Mouse (Mus musculus): ENCODE measurements around the gene Ube2v1. TPM values are rescaled to one million over a fixed set of nuclear protein-coding genes. Genes with fewer than 3 reads are reported as not detected.

The Ube2v1 gene
- polyA plus RNA-seq, 1 experiment: 21.6 TPM

DNA sequence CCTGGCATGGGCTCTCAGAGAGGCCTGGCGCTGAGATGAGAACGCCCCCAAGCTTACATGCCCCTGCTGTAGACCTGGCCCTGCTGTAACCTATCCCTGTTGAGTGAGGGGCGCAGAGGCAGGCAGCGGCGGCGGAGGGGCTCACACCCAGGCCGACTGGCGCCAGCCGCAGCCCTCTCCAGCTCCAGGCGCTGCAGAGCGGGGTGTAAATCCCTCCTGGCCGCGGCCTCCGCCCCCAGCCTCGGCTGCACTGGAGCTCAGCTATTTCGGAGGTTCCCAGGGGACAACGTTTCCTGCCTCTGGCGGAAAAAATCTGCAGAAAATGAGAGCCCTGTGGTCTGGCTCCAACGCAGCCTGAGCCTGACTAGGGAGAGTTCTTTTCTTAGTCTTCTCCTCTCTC is 66.2 kb downstream of the Ube2v1 start:
- peaks cover 4% of the 10 kb centered on the region for H3K4me1 ChIP-seq (ENCODE audit: control insufficient read depth, insufficient read depth, low read length)
- H3K27me3 ChIP-seq (ENCODE audit: control insufficient read depth, insufficient read depth, low read length): no peaks in the 10 kb centered on the region
- no peak overlapping the region for H3K27ac ChIP-seq (ENCODE audit: control insufficient read depth, insufficient read depth, low read depth, low read length)
- TF ChIP-seq POLR2A (IDR thresholded peaks at IDR 0.05; ENCODE audit: control insufficient read depth, low read depth, low read length) (no peak), CTCF (IDR thresholded peaks at IDR 0.05; ENCODE audit: control insufficient read depth, insufficient read depth, insufficient replicate concordance, low read depth, low read length) (no peak)
- no peaks in the 10 kb centered on the region for H3K36me3 ChIP-seq (ENCODE audit: control insufficient read depth, insufficient read depth, low read length)
- H3K4me3 ChIP-seq (ENCODE audit: control insufficient read depth, low read depth, low read length): no peak overlapping the region

DNA sequence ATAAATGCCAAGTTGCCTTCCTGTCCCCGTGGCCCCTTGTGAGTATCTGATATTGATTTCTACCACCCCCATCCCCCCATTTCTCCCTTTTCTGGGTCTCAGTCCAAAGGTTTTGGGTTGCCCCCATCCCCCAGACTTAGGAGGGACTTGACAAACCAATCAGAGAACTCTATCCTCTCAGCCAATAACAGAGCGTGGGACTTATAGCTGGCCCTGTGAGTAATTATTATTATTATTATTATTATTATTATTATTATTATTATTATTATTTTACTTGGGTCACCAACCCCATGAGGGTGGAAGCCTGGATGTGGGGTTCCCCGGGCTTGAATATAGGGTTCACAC is 66.6 kb downstream of the Ube2v1 start:
- no peak for TF ChIP-seq POLR2A (IDR thresholded peaks at IDR 0.05; ENCODE audit: control insufficient read depth, low read depth, low read length)
- H3K36me3 ChIP-seq (ENCODE audit: control insufficient read depth, insufficient read depth, low read length): no peaks in the 10 kb centered on the region
- no peak overlapping the region for H3K4me3 ChIP-seq (ENCODE audit: control insufficient read depth, low read depth, low read length)
- H3K4me1 ChIP-seq (ENCODE audit: control insufficient read depth, insufficient read depth, low read length): peaks cover 3% of the 10 kb centered on the region; the same call in 1 of the 2 replicates
- no peaks in the 10 kb centered on the region for H3K27me3 ChIP-seq (ENCODE audit: control insufficient read depth, insufficient read depth, low read length)
- H3K27ac ChIP-seq (ENCODE audit: control insufficient read depth, insufficient read depth, low read depth, low read length): no peak overlapping the region

DNA sequence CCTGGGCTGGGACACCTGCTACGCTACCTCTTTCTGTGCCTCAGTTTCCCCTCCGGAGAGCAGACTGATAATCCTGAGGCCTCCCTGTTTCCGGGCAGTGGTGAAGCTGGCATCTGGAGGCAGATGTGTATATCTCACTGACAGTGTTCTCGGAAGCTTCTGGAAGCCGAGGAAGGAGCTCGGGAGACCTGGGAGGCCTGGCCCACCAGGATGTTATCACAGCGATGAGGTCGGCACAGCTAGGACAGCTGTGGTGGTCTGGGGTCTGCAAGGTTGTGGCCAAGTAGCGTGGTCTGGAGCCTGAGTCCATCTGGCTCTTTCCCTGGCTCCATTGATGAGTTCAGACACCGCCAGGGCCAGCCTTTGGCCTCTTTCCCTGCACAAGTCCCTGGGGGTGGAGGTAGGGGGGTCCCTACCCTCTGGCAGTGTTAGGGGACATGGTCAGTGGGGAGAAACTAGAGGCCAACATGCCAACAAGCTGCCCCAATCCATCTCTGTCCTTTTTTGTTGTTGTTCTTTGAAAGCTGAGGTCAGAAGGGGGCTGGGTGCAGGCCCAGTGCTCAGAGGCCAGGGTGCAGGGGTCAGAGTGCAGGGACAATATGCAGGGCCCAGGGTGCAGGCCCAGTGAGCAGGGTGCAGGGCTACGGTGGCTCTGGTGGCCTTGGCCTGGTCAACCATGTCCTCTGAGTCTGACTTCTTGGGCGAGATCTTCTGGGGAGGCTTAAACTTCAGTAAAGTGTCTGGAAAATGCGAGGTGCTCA is 67.2 kb downstream of the Ube2v1 start:
- Histone ChIP-seq H3K4me3 (ENCODE audit: control insufficient read depth, low read depth, low read length) (no peak overlapping the region), H3K27ac (ENCODE audit: control insufficient read depth, insufficient read depth, low read depth, low read length) (no peak overlapping the region), H3K36me3 (ENCODE audit: control insufficient read depth, insufficient read depth, low read length) (no peaks in the 10 kb centered on the region), H3K27me3 (ENCODE audit: control insufficient read depth, insufficient read depth, low read length) (no peaks in the 10 kb centered on the region), H3K4me1 (ENCODE audit: control insufficient read depth, insufficient read depth, low read length) (peaks cover 5% of the 10 kb centered on the region; the same call in 1 of the 2 replicates)
- no peak for TF ChIP-seq CTCF (IDR thresholded peaks at IDR 0.05; ENCODE audit: control insufficient read depth, insufficient read depth, insufficient replicate concordance, low read depth, low read length)
- no peak for TF ChIP-seq POLR2A (IDR thresholded peaks at IDR 0.05; ENCODE audit: control insufficient read depth, low read depth, low read length)

DNA sequence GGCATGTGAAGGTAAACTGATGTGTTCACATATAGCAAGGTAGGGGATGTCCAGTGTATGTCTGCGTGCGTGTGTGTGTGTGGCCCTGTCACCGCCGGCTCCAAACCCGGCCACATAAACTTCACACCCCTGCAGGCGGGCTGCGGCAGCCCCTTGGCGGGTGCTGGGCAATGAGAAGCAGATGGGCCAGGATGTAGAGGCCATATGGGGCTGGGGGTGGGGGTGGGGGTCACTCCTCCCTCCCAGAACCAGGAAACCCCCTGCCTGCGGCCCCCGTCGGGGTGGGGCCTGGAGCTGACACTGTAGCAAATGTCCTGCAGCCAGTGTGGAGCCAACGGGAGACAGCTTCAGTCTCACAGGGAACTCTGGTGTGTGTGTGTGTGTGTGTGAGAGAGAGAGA is 68.2 kb downstream of the Ube2v1 start:
- Histone ChIP-seq H3K36me3 (ENCODE audit: control insufficient read depth, insufficient read depth, low read length) (no peaks in the 10 kb centered on the region), H3K4me3 (ENCODE audit: control insufficient read depth, low read depth, low read length) (no peak overlapping the region), H3K27me3 (ENCODE audit: control insufficient read depth, insufficient read depth, low read length) (no peaks in the 10 kb centered on the region), H3K27ac (ENCODE audit: control insufficient read depth, insufficient read depth, low read depth, low read length) (no peak overlapping the region), H3K4me1 (ENCODE audit: control insufficient read depth, insufficient read depth, low read length) (peaks cover 9% of the 10 kb centered on the region; the same call in 1 of the 2 replicates)
- TF ChIP-seq POLR2A (IDR thresholded peaks at IDR 0.05; ENCODE audit: control insufficient read depth, low read depth, low read length) (no peak), CTCF (IDR thresholded peaks at IDR 0.05; ENCODE audit: control insufficient read depth, insufficient read depth, insufficient replicate concordance, low read depth, low read length) (no peak)

DNA sequence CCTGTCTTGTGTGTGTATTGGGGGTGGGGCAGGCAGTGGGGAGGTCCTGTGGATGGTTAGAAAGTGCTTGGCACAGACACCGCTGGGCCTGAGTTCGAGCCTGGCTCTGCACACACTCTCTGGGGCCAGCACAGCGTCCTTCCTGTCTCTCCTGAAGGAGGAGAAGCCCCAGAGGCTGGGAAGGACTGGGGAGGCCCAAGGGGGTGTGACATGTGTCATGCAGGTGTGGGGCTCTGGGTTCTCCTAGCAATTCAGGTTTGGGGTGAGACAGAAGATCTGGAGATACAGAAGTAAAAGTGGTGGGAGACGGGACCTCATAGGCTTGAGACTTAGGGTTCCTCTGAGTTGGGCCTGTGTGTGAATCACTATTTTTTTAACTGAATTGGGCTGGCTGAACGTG is 68.9 kb downstream of the Ube2v1 start:
- H3K4me3 ChIP-seq (ENCODE audit: control insufficient read depth, low read depth, low read length): no peak overlapping the region
- no peaks in the 10 kb centered on the region for H3K27me3 ChIP-seq (ENCODE audit: control insufficient read depth, insufficient read depth, low read length)
- H3K4me1 ChIP-seq (ENCODE audit: control insufficient read depth, insufficient read depth, low read length): peaks cover 9% of the 10 kb centered on the region; the same call in 1 of the 2 replicates
- no peak overlapping the region for H3K27ac ChIP-seq (ENCODE audit: control insufficient read depth, insufficient read depth, low read depth, low read length)
- TF ChIP-seq CTCF (IDR thresholded peaks at IDR 0.05; ENCODE audit: control insufficient read depth, insufficient read depth, insufficient replicate concordance, low read depth, low read length) (no peak), POLR2A (IDR thresholded peaks at IDR 0.05; ENCODE audit: control insufficient read depth, low read depth, low read length) (no peak)
- no peaks in the 10 kb centered on the region for H3K36me3 ChIP-seq (ENCODE audit: control insufficient read depth, insufficient read depth, low read length)

DNA sequence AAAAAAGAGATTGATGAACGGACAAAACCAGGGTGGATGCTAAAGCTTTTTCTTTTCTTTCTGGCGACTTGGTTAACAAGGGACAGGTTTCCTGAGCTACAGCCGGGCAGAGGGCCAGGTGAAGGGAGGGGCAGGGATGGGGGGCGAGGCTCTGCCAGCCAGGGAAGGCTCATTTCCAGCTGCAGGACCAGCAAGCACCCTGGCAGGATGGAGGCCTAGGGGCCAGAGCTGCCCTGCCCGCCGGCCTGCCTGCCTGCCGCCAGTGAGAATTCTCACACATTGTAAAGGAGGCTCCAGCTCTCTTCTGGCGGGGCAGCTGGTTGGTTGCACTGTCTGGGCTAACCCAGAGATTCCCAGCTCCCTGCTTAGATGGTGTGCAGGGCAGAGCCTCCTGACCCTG is 69.8 kb downstream of the Ube2v1 start:
- H3K36me3 ChIP-seq (ENCODE audit: control insufficient read depth, insufficient read depth, low read length): no peaks in the 10 kb centered on the region
- no peak for TF ChIP-seq POLR2A (IDR thresholded peaks at IDR 0.05; ENCODE audit: control insufficient read depth, low read depth, low read length)
- TF ChIP-seq CTCF (IDR thresholded peaks at IDR 0.05; ENCODE audit: control insufficient read depth, insufficient read depth, insufficient replicate concordance, low read depth, low read length): no peak
- H3K27me3 ChIP-seq (ENCODE audit: control insufficient read depth, insufficient read depth, low read length): no peaks in the 10 kb centered on the region
- H3K4me3 ChIP-seq (ENCODE audit: control insufficient read depth, low read depth, low read length): no peak overlapping the region
- H3K27ac ChIP-seq (ENCODE audit: control insufficient read depth, insufficient read depth, low read depth, low read length): no peak overlapping the region
- H3K4me1 ChIP-seq (ENCODE audit: control insufficient read depth, insufficient read depth, low read length): peaks cover 9% of the 10 kb centered on the region; the same call in 1 of the 2 replicates

DNA sequence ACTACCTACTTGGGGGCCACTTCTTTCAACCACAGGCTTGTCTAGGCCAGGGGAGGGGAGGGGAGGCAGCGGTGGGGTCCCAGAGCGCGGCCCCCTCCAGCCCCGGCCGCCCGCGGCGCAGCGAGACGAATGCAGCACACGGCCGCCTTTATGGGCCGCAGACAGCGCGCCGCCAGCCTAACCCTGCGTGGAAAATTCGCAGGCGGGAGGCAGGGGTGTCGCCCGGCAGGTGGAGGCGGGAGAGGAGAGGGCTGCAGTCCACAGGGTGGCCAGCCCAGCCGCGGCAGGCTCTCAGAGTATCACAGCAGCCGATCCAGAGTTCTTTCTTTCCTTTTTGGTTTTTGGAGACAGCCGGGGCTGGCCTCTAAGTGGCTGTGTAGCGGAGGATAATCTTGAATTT is 72.5 kb downstream of the Ube2v1 start:
- Histone ChIP-seq H3K4me3 (ENCODE audit: control insufficient read depth, low read depth, low read length) (no peak overlapping the region; the same call in 1 of the 2 replicates), H3K36me3 (ENCODE audit: control insufficient read depth, insufficient read depth, low read length) (no peaks in the 10 kb centered on the region), H3K27me3 (ENCODE audit: control insufficient read depth, insufficient read depth, low read length) (no peaks in the 10 kb centered on the region), H3K27ac (ENCODE audit: control insufficient read depth, insufficient read depth, low read depth, low read length) (no peak overlapping the region), H3K4me1 (ENCODE audit: control insufficient read depth, insufficient read depth, low read length) (peaks cover 6% of the 10 kb centered on the region; the same call in 1 of the 2 replicates)
- TF ChIP-seq POLR2A (IDR thresholded peaks at IDR 0.05; ENCODE audit: control insufficient read depth, low read depth, low read length): no peak
- TF ChIP-seq CTCF (IDR thresholded peaks at IDR 0.05; ENCODE audit: control insufficient read depth, insufficient read depth, insufficient replicate concordance, low read depth, low read length): no peak

Other genes starting within 250 kb of the Ube2v1 start
- 53.5 and 63.4 TPM in 2 replicates for gene Slc9a8, start 210.4 kb downstream of the Ube2v1 start, polyA plus RNA-seq (2012; rRNA removed)
- gene Rnf114, start 139.4 kb downstream of the Ube2v1 start, polyA plus RNA-seq (2012; rRNA removed): 69.1 and 70.1 TPM in 2 replicates
- gene Spata2, start 139.2 kb downstream of the Ube2v1 start, polyA plus RNA-seq (2012; rRNA removed): 14.9 and 15.0 TPM in 2 replicates
- gene Snai1, start 93.9 kb downstream of the Ube2v1 start, polyA plus RNA-seq (2012; rRNA removed): 7.9 TPM in 2 replicates
- gene Gm20431, start 29.4 kb upstream of the Ube2v1 start, polyA plus RNA-seq (2012; rRNA removed): 41.0 and 48.4 TPM in 2 replicates
- gene Cebpb, start 56.8 kb upstream of the Ube2v1 start, polyA plus RNA-seq (2012; rRNA removed): 2.9 and 4.0 TPM in 2 replicates
- gene Tmem189, start 57.7 kb upstream of the Ube2v1 start, polyA plus RNA-seq (2012; rRNA removed): 97.4 and 99.8 TPM in 2 replicates

Data from testis, adult 2 months (tissue).